Mouse (Mus musculus) heart, embryonic 10.5 days (tissue): ENCODE measurements around the gene Dag1. TPM values are rescaled to one million over a fixed set of nuclear protein-coding genes. Genes with fewer than 3 reads are reported as not detected.

Experiments used
- DNase-seq: peaks from one replicate; pipeline ENCODE4 v3.0.0-alpha.2; 2017; ENCODE audit warnings: low spot score
- H3K27ac ChIP-seq: fragments of 300-500 bp; sonication (generic); 2 replicates; pipeline ENCODE4 v1.5.1; 2016; ENCODE audit warnings: mild to moderate bottlenecking
- H3K27me3 ChIP-seq: fragments of 300-500 bp; sonication (generic); 2 replicates; pipeline ENCODE4 v1.6.1; 2016; ENCODE audit warnings: mild to moderate bottlenecking; ENCODE audit not compliant: poor library complexity, insufficient read depth, severe bottlenecking
- H3K36me3 ChIP-seq: fragments of 300-500 bp; sonication (generic); 2 replicates; pipeline ENCODE4 v1.6.1; 2016; ENCODE audit warnings: mild to moderate bottlenecking, moderate library complexity
- H3K4me1 ChIP-seq: fragments of 300-500 bp; sonication (generic); 2 replicates; pipeline ENCODE4 v1.6.1; 2016; ENCODE audit warnings: mild to moderate bottlenecking
- H3K4me3 ChIP-seq: fragments of 300-500 bp; sonication (generic); 2 replicates; pipeline ENCODE4 v1.5.1; 2016; ENCODE audit warnings: mild to moderate bottlenecking, moderate library complexity
- H3K9me3 ChIP-seq: fragments of 300-500 bp; sonication (generic); 2 replicates; pipeline ENCODE4 v1.6.1; 2016; ENCODE audit warnings: mild to moderate bottlenecking, moderate library complexity
- WGBS: fragments of 180-500 bp; shearing (Covaris S2); methylation state at CpG from one replicate; pipeline ENCODE4 v1.1.7; 2016; 5-methylcytosine and 5-hydroxymethylcytosine counted together
- polyA plus RNA-seq: library from polyadenylated mRNA; unstranded; fragments of >200 nt; fragmentation: Nextera tagmentation; extraction: Ambion mirVana; gene quantifications from 2 replicates; pipeline ENCODE4 v1.2.1, GENCODE M21; 2016

Gene Dag1
- polyA plus RNA-seq, 1 experiment from 2014 or later, result 128 TPM

DNA sequence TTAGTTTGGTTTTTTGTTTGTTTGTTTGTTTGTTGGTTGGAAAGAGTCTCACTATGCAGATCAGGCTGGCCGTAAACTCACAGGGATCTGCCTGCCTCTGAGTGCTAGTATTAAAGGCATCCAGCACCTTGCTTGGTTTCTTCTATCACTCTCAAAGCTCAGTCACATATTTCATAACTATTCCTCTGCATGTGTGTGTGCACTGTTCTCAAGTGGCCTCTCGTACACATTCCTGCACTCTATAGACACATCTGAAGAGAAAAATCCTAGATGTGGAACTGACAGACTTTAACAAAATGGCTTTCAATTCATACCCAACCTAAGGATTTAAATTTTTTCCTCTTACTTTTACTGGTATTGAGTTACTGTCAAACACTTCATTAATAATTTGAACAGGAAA is 25.4 kb downstream of the Dag1 start:
- Histone ChIP-seq H3K27me3 (no peaks in the 10 kb centered on the region), H3K36me3 (peaks cover 15% of the 10 kb centered on the region; the same call in 1 of the 2 replicates), H3K4me1 (peaks cover 59% of the 10 kb centered on the region), H3K27ac (no peak overlapping the region), H3K9me3 (no peaks in the 10 kb centered on the region), H3K4me3 (no peak overlapping the region)
- 82% methylated on average over 2 of the region's 2 CpGs for WGBS
- DNase-seq, result no peak

GRCm38 (mm10) chr9:108234682-108235081 is 29.1 kb downstream of the Dag1 start:
- no peak for DNase-seq
- WGBS, result 46% methylated on average over 2 of the region's 2 CpGs

GRCm38 (mm10) chr9:108232908-108233307 is 30.9 kb downstream of the Dag1 start:
- WGBS, result 88% methylated on average over 2 of the region's 2 CpGs
- no peak overlapping the region for H3K4me3 ChIP-seq
- peaks cover 24% of the 10 kb centered on the region; the same call in 1 of the 2 replicates for H3K36me3 ChIP-seq
- no peak overlapping the region for H3K27ac ChIP-seq
- H3K4me1 ChIP-seq, result peaks cover 54% of the 10 kb centered on the region
- no peak for DNase-seq
- H3K27me3 ChIP-seq, result no peaks in the 10 kb centered on the region
- no peaks in the 10 kb centered on the region for H3K9me3 ChIP-seq

More at GRCm38 (mm10) chr9:108234682-108235081, 29.1 kb downstream of the Dag1 start:
- Histone ChIP-seq H3K4me3 (no peak overlapping the region), H3K27ac (peak overlapping the region; percentile 30; the same call in 1 of the 2 replicates), H3K36me3 (peaks cover 19% of the 10 kb centered on the region; the same call in 1 of the 2 replicates), H3K4me1 (peaks cover 55% of the 10 kb centered on the region), H3K9me3 (no peaks in the 10 kb centered on the region), H3K27me3 (no peaks in the 10 kb centered on the region)

DNA sequence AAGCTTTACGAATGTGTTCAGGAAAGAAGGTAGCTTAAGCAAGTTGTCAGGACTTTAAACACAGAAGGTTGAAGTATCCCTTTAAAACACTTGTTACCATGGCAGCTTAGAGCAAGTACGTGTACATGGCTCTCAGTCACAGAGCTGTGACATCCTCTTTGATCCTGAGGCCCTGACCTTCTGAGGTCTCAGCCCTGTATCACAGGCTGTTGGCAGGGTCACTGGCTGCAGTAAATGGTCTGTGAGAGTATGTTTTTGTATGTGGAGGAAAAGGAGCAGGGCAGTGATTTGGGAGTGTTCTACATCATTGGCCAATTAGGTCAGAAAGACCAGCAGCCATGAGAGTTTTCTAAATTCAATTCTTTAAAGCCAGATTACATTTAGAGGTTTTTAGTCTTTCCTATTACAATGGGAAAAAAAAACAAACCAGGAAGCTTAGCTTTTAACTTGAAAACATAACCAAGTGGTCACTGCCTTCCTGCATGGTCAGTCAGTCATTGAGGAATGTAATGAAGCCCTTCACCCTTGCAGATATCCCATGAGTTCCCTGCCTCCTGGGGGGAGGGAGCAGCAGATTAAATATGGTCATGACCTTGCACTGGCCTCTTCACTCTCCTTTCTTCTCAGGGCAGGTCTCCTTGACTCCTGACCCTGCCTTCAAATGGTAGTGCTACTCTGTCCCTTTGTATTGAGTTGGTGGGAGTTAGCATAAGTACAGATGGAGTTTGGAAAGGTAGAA is 35.7 kb downstream of the Dag1 start:
- H3K4me3 ChIP-seq, result no peak overlapping the region
- H3K4me1 ChIP-seq, result peaks cover 21% of the 10 kb centered on the region
- H3K27me3 ChIP-seq, result no peaks in the 10 kb centered on the region
- no peaks in the 10 kb centered on the region for H3K9me3 ChIP-seq
- DNase-seq, result no peak
- WGBS, result 58% methylated on average over 2 of the region's 2 CpGs
- peaks cover 21% of the 10 kb centered on the region; the same call in 1 of the 2 replicates for H3K36me3 ChIP-seq
- peak overlapping the region; percentile 52; the same call in 1 of the 2 replicates for H3K27ac ChIP-seq

GRCm38 (mm10) chr9:108225166-108225565 is 38.6 kb downstream of the Dag1 start:
- 80% methylated on average over 2 of the region's 2 CpGs for WGBS
- DNase-seq, result no peak
- H3K27me3 ChIP-seq, result no peaks in the 10 kb centered on the region
- H3K36me3 ChIP-seq, result peaks cover 15% of the 10 kb centered on the region; the same call in 1 of the 2 replicates
- no peak overlapping the region for H3K27ac ChIP-seq
- H3K9me3 ChIP-seq, result no peaks in the 10 kb centered on the region
- H3K4me3 ChIP-seq, result no peak overlapping the region
- H3K4me1 ChIP-seq, result peaks cover 33% of the 10 kb centered on the region

DNA sequence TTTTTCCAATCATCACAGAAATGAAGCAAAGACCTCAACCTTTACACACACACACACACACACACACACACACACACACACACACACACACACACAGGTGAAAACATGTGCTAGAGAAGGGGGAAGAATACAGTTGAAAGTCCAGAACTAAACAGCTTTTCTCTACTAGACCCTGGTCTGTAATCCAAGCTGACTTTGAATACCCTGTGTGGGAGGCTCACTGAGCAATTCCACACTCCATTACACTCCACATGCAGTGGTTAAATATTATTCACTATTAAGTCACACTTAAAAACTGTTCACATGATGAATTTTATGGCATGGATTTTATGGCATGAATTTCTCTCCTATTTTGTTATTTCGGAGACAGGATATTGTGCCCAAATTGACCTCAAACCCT is 40.1 kb downstream of the Dag1 start:
- peaks cover 22% of the 10 kb centered on the region for H3K4me1 ChIP-seq
- WGBS, result 93% methylated on average over 1 of the region's 1 CpGs
- no peak overlapping the region for H3K4me3 ChIP-seq
- H3K9me3 ChIP-seq, result no peaks in the 10 kb centered on the region
- no peak overlapping the region for H3K27ac ChIP-seq
- no peaks in the 10 kb centered on the region for H3K27me3 ChIP-seq
- no peak for DNase-seq
- H3K36me3 ChIP-seq, result peaks cover 8% of the 10 kb centered on the region; the same call in 1 of the 2 replicates

DNA sequence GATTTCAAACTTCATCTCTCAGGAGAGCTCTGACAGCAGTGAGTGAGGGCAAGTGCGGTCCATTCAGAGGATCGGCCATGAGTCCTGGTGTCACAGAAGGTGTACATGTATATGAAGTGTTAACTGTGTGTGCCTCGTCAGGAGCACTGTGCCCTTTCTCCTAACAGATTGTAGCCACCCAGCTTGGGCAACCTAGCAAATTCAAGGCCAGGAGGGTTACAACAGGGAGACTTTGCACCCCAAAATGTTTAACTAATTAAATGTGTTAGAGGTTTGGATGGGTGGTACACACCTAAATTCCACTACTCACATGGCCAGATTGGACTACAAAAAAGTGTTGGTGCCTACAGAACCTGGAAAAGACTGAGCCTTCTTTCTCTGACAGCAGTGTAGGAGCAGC is 42.2 kb downstream of the Dag1 start:
- H3K27me3 ChIP-seq, result no peaks in the 10 kb centered on the region
- 85% methylated on average over 3 of the region's 3 CpGs for WGBS
- H3K9me3 ChIP-seq, result no peaks in the 10 kb centered on the region
- H3K4me3 ChIP-seq, result no peak overlapping the region
- peaks cover 12% of the 10 kb centered on the region; the same call in 1 of the 2 replicates for H3K4me1 ChIP-seq
- no peak overlapping the region for H3K27ac ChIP-seq
- DNase-seq, result no peak
- peaks cover 24% of the 10 kb centered on the region for H3K36me3 ChIP-seq

DNA sequence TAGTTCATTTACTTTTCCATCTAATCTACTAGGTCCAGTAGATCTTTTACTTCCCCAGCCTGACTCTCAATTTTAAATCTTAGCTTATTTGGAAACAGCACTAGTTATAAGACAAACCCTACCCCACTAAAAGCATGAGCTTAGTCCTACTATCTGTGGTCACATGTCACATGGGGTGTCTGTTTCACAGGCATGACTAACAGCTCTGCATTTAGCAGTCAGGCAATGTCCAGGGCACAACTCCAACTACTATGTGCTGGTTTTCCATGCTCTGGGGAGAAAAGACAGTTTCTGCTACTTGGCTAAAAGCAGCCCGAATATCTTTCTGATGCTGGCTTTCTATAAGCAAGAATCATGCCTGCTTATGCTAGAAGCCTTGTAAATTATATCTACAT is 43.4 kb downstream of the Dag1 start:
- H3K27ac ChIP-seq, result no peak overlapping the region
- WGBS, result 95% methylated on average over 1 of the region's 1 CpGs

GRCm38 (mm10) chr9:108219766-108220379 is 43.9 kb downstream of the Dag1 start:
- Histone ChIP-seq H3K27ac (no peak overlapping the region), H3K36me3 (peaks cover 33% of the 10 kb centered on the region), H3K9me3 (no peaks in the 10 kb centered on the region), H3K4me3 (no peak overlapping the region), H3K4me1 (peaks cover 12% of the 10 kb centered on the region; the same call in 1 of the 2 replicates), H3K27me3 (no peaks in the 10 kb centered on the region)
- no peak for DNase-seq
- 89% methylated on average over 12 of the region's 12 CpGs for WGBS

More for the DNA sequence above, 43.4 kb downstream of the Dag1 start:
- peaks cover 33% of the 10 kb centered on the region for H3K36me3 ChIP-seq
- H3K9me3 ChIP-seq, result no peaks in the 10 kb centered on the region
- H3K4me1 ChIP-seq, result peaks cover 12% of the 10 kb centered on the region; the same call in 1 of the 2 replicates
- H3K4me3 ChIP-seq, result no peak overlapping the region
- H3K27me3 ChIP-seq, result no peaks in the 10 kb centered on the region
- no peak for DNase-seq

GRCm38 (mm10) chr9:108217936-108218543 is 45.7 kb downstream of the Dag1 start:
- WGBS, result 87% methylated on average over 11 of the region's 11 CpGs
- no peak for DNase-seq
- peaks cover 16% of the 10 kb centered on the region; the same call in 1 of the 2 replicates for H3K4me1 ChIP-seq
- peaks cover 36% of the 10 kb centered on the region for H3K36me3 ChIP-seq
- H3K9me3 ChIP-seq, result no peaks in the 10 kb centered on the region
- no peaks in the 10 kb centered on the region for H3K27me3 ChIP-seq
- H3K27ac ChIP-seq, result no peak overlapping the region
- H3K4me3 ChIP-seq, result no peak overlapping the region

DNA sequence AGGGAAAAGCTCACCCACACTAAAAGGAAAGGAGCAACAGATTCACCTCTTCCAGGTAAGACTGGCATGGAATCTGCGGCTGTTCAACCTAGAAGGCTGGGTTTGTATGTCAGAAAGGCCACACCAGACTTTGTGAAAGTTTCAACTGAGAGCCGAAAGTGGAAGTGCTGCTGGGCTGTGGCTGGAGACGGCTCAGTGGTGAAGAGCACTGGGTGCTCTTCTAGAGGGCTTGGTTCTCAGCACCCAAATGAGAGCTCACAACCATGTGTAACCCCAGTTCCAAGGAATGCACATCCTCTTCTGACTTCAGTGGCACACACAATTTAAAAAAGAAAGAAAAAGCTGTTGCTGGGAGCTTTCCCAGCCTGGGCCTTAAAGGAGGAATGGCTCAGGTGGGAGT is 46.4 kb downstream of the Dag1 start:
- no peak for DNase-seq
- H3K4me1 ChIP-seq, result peaks cover 17% of the 10 kb centered on the region; the same call in 1 of the 2 replicates
- H3K36me3 ChIP-seq, result peaks cover 36% of the 10 kb centered on the region
- H3K4me3 ChIP-seq, result no peak overlapping the region
- WGBS, result 95% methylated on average over 3 of the region's 3 CpGs
- H3K9me3 ChIP-seq, result no peaks in the 10 kb centered on the region
- H3K27me3 ChIP-seq, result no peaks in the 10 kb centered on the region
- H3K27ac ChIP-seq, result no peak overlapping the region

GRCm38 (mm10) chr9:108213105-108213504 is 50.7 kb downstream of the Dag1 start:
- Histone ChIP-seq H3K27ac (0 out of 2 replicates have a peak overlapping the region, but pooled peaks have one; percentile 22), H3K9me3 (no peaks in the 10 kb centered on the region), H3K4me1 (peaks cover 6% of the 10 kb centered on the region; the same call in 1 of the 2 replicates), H3K4me3 (no peak overlapping the region), H3K27me3 (no peaks in the 10 kb centered on the region), H3K36me3 (peaks cover 53% of the 10 kb centered on the region)
- no peak for DNase-seq
- 55% methylated on average over 7 of the region's 7 CpGs for WGBS

- H3K9me3 ChIP-seq, result no peaks in the 10 kb centered on the region
- H3K27me3 ChIP-seq, result no peaks in the 10 kb centered on the region
- H3K4me3 ChIP-seq, result no peak overlapping the region
- DNase-seq, result no peak
- peaks cover 6% of the 10 kb centered on the region; the same call in 1 of the 2 replicates for H3K4me1 ChIP-seq
- peaks cover 53% of the 10 kb centered on the region for H3K36me3 ChIP-seq
- no peak overlapping the region for H3K27ac ChIP-seq
- WGBS, result 72% methylated on average over 2 of the region's 2 CpGs
Observed at GRCm38 (mm10) chr9:108212426-108212825, 51.3 kb downstream of the Dag1 start.
